Mouse (Mus musculus): ENCODE data around the gene Mcm7.
"Not testable (repeated sequence)": the region's sequence is repeated elsewhere in the genome, so short reads cannot be mapped to it uniquely, and the experiment has no call there.

Mcm7 gene

GRCm38 (mm10) chr5:138171695-138172491 lies at the start of gene Mcm7, which contains the start of gene Ap4m1:
Gene Mcm7, minus strand, starts transcription at chr5:138172422.
Gene Ap4m1, plus strand, starts transcription at chr5:138172002.
- DNase-seq, result peak; percentile 90

GRCm38 (mm10) chr5:138219864-138220263 lies 47.6 kb upstream of the Mcm7 start:
- no peak for DNase-seq

- not testable (repeated sequence) for DNase-seq
These were observed 44.4 kb upstream of the Mcm7 start for GRCm38 (mm10) chr5:138216632-138217031.

- no peak for DNase-seq
These were observed 35.7 kb upstream of the Mcm7 start for GRCm38 (mm10) chr5:138207873-138208272.

- no peak for DNase-seq
These were observed 35.0 kb upstream of the Mcm7 start for GRCm38 (mm10) chr5:138207253-138207652.

GRCm38 (mm10) chr5:138202086-138202485 lies 29.9 kb upstream of the Mcm7 start:
- DNase-seq, result no peak

- no peak for DNase-seq
These were observed 27.4 kb upstream of the Mcm7 start for GRCm38 (mm10) chr5:138199576-138199975.

GRCm38 (mm10) chr5:138195463-138195862 lies 23.2 kb upstream of the Mcm7 start:
- DNase-seq, result no peak

GRCm38 (mm10) chr5:138194755-138195345 lies 22.6 kb upstream of the Mcm7 start:
- DNase-seq, result no peak

- DNase-seq, result peak; percentile 84
These were observed 21.8 kb upstream of the Mcm7 start, which contains the start of gene Mblac1 for GRCm38 (mm10) chr5:138193771-138194727. Gene Mblac1, plus strand, starts transcription at chr5:138194314.

GRCm38 (mm10) chr5:138187661-138188306 lies 15.6 kb upstream of the Mcm7 start:
- DNase-seq, result peak; percentile 73

- peak; percentile 86 for DNase-seq
These were observed 14.9 kb upstream of the Mcm7 start, which contains the start of the genes Taf6 and Cnpy4 for GRCm38 (mm10) chr5:138186950-138187638. Gene Taf6, minus strand, starts transcription at chr5:138187451. Gene Cnpy4, plus strand, starts transcription at chr5:138187485.

GRCm38 (mm10) chr5:138173217-138173616 lies 995 bp upstream of the Mcm7 start:
- no peak for DNase-seq

GRCm38 (mm10) chr5:138170936-138171561 lies 1.2 kb downstream of the Mcm7 start:
- DNase-seq, result peak; percentile 93

- DNase-seq, result no peak
These were observed 6.6 kb downstream of the Mcm7 start for GRCm38 (mm10) chr5:138165594-138165993.

GRCm38 (mm10) chr5:138163610-138164009 lies 8.6 kb downstream of the Mcm7 start:
- no peak for DNase-seq

- DNase-seq, result no peak
These were observed 9.2 kb downstream of the Mcm7 start for GRCm38 (mm10) chr5:138163046-138163445.

GRCm38 (mm10) chr5:138160842-138161665 lies 11.2 kb downstream of the Mcm7 start, which contains the start of gene Cops6:
Gene Cops6, plus strand, starts transcription at chr5:138161071.
- DNase-seq, result peak; percentile 96

- no peak for DNase-seq
These were observed 11.9 kb downstream of the Mcm7 start for GRCm38 (mm10) chr5:138160224-138160762.

- DNase-seq, result peak; percentile 90
These were observed 16.7 kb downstream of the Mcm7 start, which contains the start of gene Zfp113 for GRCm38 (mm10) chr5:138155443-138155976. Gene Zfp113, minus strand, starts transcription at chr5:138155744.
